Mouse (Mus musculus): ENCODE measurements around the gene Arid1b.

- no peak for TF ChIP-seq CTCF (IDR thresholded peaks at IDR 0.05)
- no peak for TF ChIP-seq EP300 (IDR thresholded peaks at IDR 0.05)
Observed at GRCm38 (mm10) chr17:5182493-5182892, 188.4 kb downstream of the Arid1b start.

Data from lung, postnatal 0 days (tissue).